34 mouse cellular contexts compared by ENCODE assay signal in the genomic region with DNA sequence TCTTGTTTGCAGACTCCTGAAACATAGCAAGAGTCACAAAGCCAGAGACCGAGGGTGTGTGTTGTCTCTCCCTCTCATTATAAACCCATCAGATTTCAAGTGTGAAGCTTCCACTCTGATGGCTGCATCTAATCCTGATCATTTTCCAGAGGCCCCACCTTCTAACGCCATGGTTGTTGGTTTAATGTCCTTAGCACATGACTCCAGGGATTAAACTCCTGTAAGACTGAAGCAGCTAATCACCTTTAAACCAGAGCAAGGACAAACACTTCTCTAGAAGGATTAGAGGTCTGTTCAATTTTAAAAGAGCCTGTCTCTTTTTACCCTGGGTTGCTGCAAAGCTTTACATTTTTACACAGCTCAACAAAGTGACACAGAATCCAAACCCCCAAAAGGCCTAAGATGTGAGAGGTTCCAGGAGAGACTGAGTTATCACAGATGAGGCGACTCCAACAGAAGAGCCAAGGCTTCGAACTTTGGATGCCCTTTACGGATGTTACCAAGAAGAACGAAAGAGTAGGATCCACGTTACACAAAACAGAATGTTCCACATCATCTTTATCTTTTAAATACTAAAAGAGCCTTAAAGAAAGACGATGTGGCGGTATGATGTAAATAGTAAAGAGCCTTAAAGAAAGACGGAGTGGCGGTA. TPM values are rescaled to one million over a fixed set of nuclear protein-coding genes. Genes with fewer than 3 reads are reported as not detected.
DNase-seq lines count a peak whose midpoint lies in the region; ATAC-seq and TF ChIP-seq lines count a peak whose summit lies in the region.
"Had no signal": no experiment of that assay in that cellular context is flagged by ENCODE, and none has a peak within 500 bp of the region (broad histone marks: within the 10 kb centered on the region; RNA-seq: fewer than 3 reads in every experiment).

No protein-coding gene starts in this region.

- H3K9me3 ChIP-seq in intestine, embryonic 14.5 days (ENCODE audit: control insufficient read depth, low read length), result no peaks in the 10 kb centered on the region
- H3K9me3 ChIP-seq in intestine, postnatal 0 days (ENCODE audit: control insufficient read depth), result no peaks in the 10 kb centered on the region
- no peaks in the 10 kb centered on the region for H3K9me3 ChIP-seq in stomach, postnatal 0 days (ENCODE audit: control insufficient read depth, low read length)
- H3K9me3 ChIP-seq: embryonic facial prominence, embryonic 15.5 days; hindbrain, embryonic 13.5 days; megakaryocyte, embryonic 14.5 days; midbrain, embryonic 13.5 days had no signal

- WGBS in intestine, embryonic 14.5 days, result 56% methylated on average over 11 of the region's 11 CpGs
- 74% methylated on average over 11 of the region's 11 CpGs for WGBS in intestine, postnatal 0 days
- WGBS in stomach, postnatal 0 days, result 49% methylated on average over 11 of the region's 11 CpGs

- H3K27me3 ChIP-seq in intestine, embryonic 14.5 days (replicated peaks; ENCODE audit: control insufficient read depth, insufficient read depth, low read length), result no peaks in the 10 kb centered on the region
- no peaks in the 10 kb centered on the region for H3K27me3 ChIP-seq in intestine, postnatal 0 days (replicated peaks; ENCODE audit: control insufficient read depth, insufficient read depth, low read length)
- no peaks in the 10 kb centered on the region for H3K27me3 ChIP-seq in stomach, postnatal 0 days (ENCODE audit: control insufficient read depth, insufficient read depth, low read length)
- H3K27me3 ChIP-seq: embryonic facial prominence, embryonic 15.5 days; hindbrain, embryonic 13.5 days; midbrain, embryonic 13.5 days had no signal

- no peak overlapping the region for H3K4me2 ChIP-seq in intestine, embryonic 14.5 days (ENCODE audit: low read length)
- H3K4me2 ChIP-seq in intestine, postnatal 0 days (replicated peaks; ENCODE audit: low read depth), result no peak overlapping the region
- H3K4me2 ChIP-seq in stomach, postnatal 0 days (replicated peaks; ENCODE audit: low read depth), result no peak overlapping the region
- H3K4me2 ChIP-seq: embryonic facial prominence, embryonic 15.5 days; hindbrain, embryonic 13.5 days; liver, embryonic 11.5 days; midbrain, embryonic 13.5 days had no signal

- ATAC-seq in intestine, embryonic 14.5 days (replicated peaks; ENCODE audit: low FRiP score, low TSS enrichment, low read depth), result no peak
- ATAC-seq in intestine, postnatal 0 days, result no peak
- ATAC-seq in stomach, postnatal 0 days (ENCODE audit: low FRiP score, low TSS enrichment), result no peak; the same call in 1 of the 2 replicates
- ATAC-seq: forebrain, embryonic 14.5 days; liver, postnatal 0 days; midbrain, embryonic 13.5 days had no signal

- H3K4me3 ChIP-seq in intestine, embryonic 14.5 days (ENCODE audit: low read depth, low read length), result no peak overlapping the region
- H3K4me3 ChIP-seq in intestine, postnatal 0 days (ENCODE audit: low read depth, low read length), result no peak overlapping the region
- H3K4me3 ChIP-seq in stomach, postnatal 0 days (ENCODE audit: low read depth, low read length), result no peak overlapping the region
- H3K4me3 ChIP-seq: embryonic facial prominence, embryonic 15.5 days; hindbrain, embryonic 13.5 days; megakaryocyte, embryonic 14.5 days; midbrain, embryonic 13.5 days had no signal

- DNase-seq in heart, adult 11 months, result peak; percentile 61
- DNase-seq in heart, postnatal 14 days, result no peak
- no peak for DNase-seq in intestine, embryonic 14.5 days (ENCODE audit: low spot score)
- DNase-seq in retina, adult 2 months (ENCODE audit: low read depth, low spot score), result peak; percentile 61
- DNase-seq in retina, embryonic 14.5 days (ENCODE audit: low spot score), result no peak
- DNase-seq in stomach, postnatal 0 days (ENCODE audit: low spot score), result no peak
- no peak for DNase-seq in left cerebral cortex, adult 11 months (ENCODE audit: low spot score)
- DNase-seq: adrenal gland, postnatal 14 days; cerebellum, adult 2 months; cerebellum, postnatal 36 days; embryo, embryonic 11 days; layer of hippocampus, adult 9-11 months; left cerebral cortex, postnatal 4 days; liver, postnatal 0 days; right cerebral cortex, adult 18-20 months; right cerebral cortex, postnatal 4 days had no signal

- H3K9ac ChIP-seq in intestine, embryonic 14.5 days (ENCODE audit: low read length), result no peak overlapping the region
- no peak overlapping the region for H3K9ac ChIP-seq in intestine, postnatal 0 days (ENCODE audit: low read depth, low read length)
- no peak overlapping the region for H3K9ac ChIP-seq in stomach, postnatal 0 days (ENCODE audit: low read length)
- H3K9ac ChIP-seq: embryonic facial prominence, embryonic 15.5 days; hindbrain, embryonic 13.5 days; liver, postnatal 0 days; midbrain, embryonic 13.5 days had no signal

- intact Hi-C loops in heart, postnatal 14 days (cut with DNase I), result no loop called here

- no peaks in the 10 kb centered on the region for H3K4me1 ChIP-seq in intestine, embryonic 14.5 days (replicated peaks; ENCODE audit: control insufficient read depth, insufficient read depth, low read length)
- no peaks in the 10 kb centered on the region for H3K4me1 ChIP-seq in intestine, postnatal 0 days (replicated peaks; ENCODE audit: control insufficient read depth, insufficient read depth, low read length)
- no peaks in the 10 kb centered on the region for H3K4me1 ChIP-seq in stomach, postnatal 0 days (replicated peaks; ENCODE audit: control insufficient read depth, insufficient read depth)
- H3K4me1 ChIP-seq: embryonic facial prominence, embryonic 15.5 days; hindbrain, embryonic 13.5 days; megakaryocyte, embryonic 14.5 days; midbrain, embryonic 13.5 days had no signal

- TF ChIP-seq EP300 in stomach, postnatal 0 days (optimal IDR thresholded peaks at IDR 0.05), result no peak

- 0 out of 2 replicates have a peak overlapping the region, but pooled peaks have one; percentile 33 for H3K27ac ChIP-seq in intestine, embryonic 14.5 days (ENCODE audit: low read depth)
- H3K27ac ChIP-seq in intestine, postnatal 0 days (ENCODE audit: low read depth, low read length), result no peak overlapping the region
- peak overlapping the region; percentile 65 for H3K27ac ChIP-seq in stomach, postnatal 0 days (replicated peaks)
- H3K27ac ChIP-seq: embryonic facial prominence, embryonic 15.5 days; hindbrain, embryonic 13.5 days; kidney, postnatal 0 days; midbrain, embryonic 13.5 days had no signal

- H3K36me3 ChIP-seq in intestine, embryonic 14.5 days (ENCODE audit: control insufficient read depth, insufficient read depth, low read length), result no peaks in the 10 kb centered on the region
- no peaks in the 10 kb centered on the region for H3K36me3 ChIP-seq in intestine, postnatal 0 days (ENCODE audit: control insufficient read depth, insufficient read depth)
- no peaks in the 10 kb centered on the region for H3K36me3 ChIP-seq in stomach, postnatal 0 days (ENCODE audit: control insufficient read depth, insufficient read depth, low read length)
- H3K36me3 ChIP-seq: embryonic facial prominence, embryonic 15.5 days; hindbrain, embryonic 13.5 days; midbrain, embryonic 13.5 days had no signal

- TF ChIP-seq CTCF in intestine, postnatal 0 days (IDR thresholded peaks at IDR 0.05; ENCODE audit: low read depth), result no peak
- TF ChIP-seq CTCF in stomach, postnatal 0 days (IDR thresholded peaks at IDR 0.05; ENCODE audit: low read depth), result no peak

RNA-seq across cellular contexts. Expression of a gene that starts 20.7 kb away (rescaled TPM):
- total RNA-seq in heart, postnatal 14 days (2021), result under 1 TPM; 0.24 to 0.29 TPM
- polyA plus RNA-seq in intestine, embryonic 14.5 days (2014; fragmentation: Nextera tagmentation; extraction: Ambion mirVana), result 0.16 and 0.23 TPM in 2 replicates
- polyA plus RNA-seq in intestine, postnatal 0 days (2015; fragmentation: Nextera tagmentation; extraction: Ambion mirVana), result 0.14 and 0.25 TPM in 2 replicates
- 6.8 and 7.1 TPM in 2 replicates for polyA plus RNA-seq in stomach, postnatal 0 days (2015; fragmentation: Nextera tagmentation; extraction: Ambion mirVana)
- total RNA-seq: left cerebral cortex, postnatal 4 days; monocyte, adult 5-6 weeks; neutrophil, adult 5-6 weeks had no signal
- polyA plus RNA-seq: forebrain, embryonic 14.5 days; liver, postnatal 0 days; midbrain, embryonic 13.5 days had no signal

RNA-seq across cellular contexts. Expression of a gene that starts 40.2 kb away (rescaled TPM):
- total RNA-seq in heart, postnatal 14 days (2021), result not detected
- not detected in 2 replicates for polyA plus RNA-seq in intestine, embryonic 14.5 days (2014; fragmentation: Nextera tagmentation; extraction: Ambion mirVana)
- polyA plus RNA-seq in intestine, postnatal 0 days (2015; fragmentation: Nextera tagmentation; extraction: Ambion mirVana), result not detected in 2 replicates
- polyA plus RNA-seq in stomach, postnatal 0 days (2015; fragmentation: Nextera tagmentation; extraction: Ambion mirVana), result not detected in 2 replicates
- total RNA-seq: adrenal gland, postnatal 14 days; gastrocnemius, adult 8-10 months; left cerebral cortex, adult 8-10 months; left cerebral cortex, postnatal 4 days; monocyte, adult 5-6 weeks; neutrophil, adult 5-6 weeks had no signal
- polyA plus RNA-seq: cerebellum, adult 2 months; embryonic facial prominence, embryonic 15.5 days; forebrain, embryonic 14.5 days; frontal cortex, adult 2 months; gonadal fat pad, adult 2 months; heart, embryonic 14.5 days; hindbrain, embryonic 13.5 days; kidney, postnatal 0 days; large intestine, adult 2 months; liver, embryonic 11.5 days; liver, postnatal 0 days; midbrain, embryonic 13.5 days; thymus, postnatal 0 days; urinary bladder, adult 2 months had no signal

Comparison
In these comparisons a context has a peak if more than half of its experiments do, and no peak if none do; other contexts are left out.
1. DNase-seq: peak in heart, adult 11 months (single experiment) and retina, adult 2 months (single experiment); none in heart, postnatal 14 days (0 of 2), intestine, embryonic 14.5 days (single experiment), retina, embryonic 14.5 days (single experiment), stomach, postnatal 0 days (single experiment) and left cerebral cortex, adult 11 months (single experiment).